Mouse (Mus musculus) skeletal muscle tissue, adult 2 months (tissue): ENCODE measurements at regions not wholly inside any gene's neighbourhood (a gene's known extent, or its start where the extent isn't known, plus 50 kb on each side); places are given as distances from the start of the nearest gene placed in this dataset.

Experiments
- DNase-seq: peaks from one replicate; pipeline ENCODE4 v3.0.0-alpha.2; 2012; ENCODE audit warnings: low read depth, low spot score

DNA sequence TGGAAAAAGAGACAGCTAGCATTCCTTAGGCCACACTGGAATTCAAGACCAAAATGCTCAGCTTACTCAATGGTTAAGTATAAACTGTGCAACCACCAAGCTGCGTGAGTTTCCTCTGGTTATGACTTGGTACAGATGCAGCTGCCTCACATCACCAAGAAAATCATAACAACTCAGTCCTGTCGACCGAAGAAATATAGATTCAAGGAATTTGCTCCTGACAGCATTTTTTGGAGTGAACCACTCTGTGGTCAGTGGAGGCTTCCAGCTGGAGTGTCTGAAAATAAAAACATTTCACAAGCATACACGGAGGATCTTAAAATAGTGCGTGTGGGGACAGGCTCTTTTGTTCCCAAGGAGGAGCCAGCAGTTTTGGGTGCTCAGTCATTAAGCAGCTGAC, 253.8 kb downstream of the Bckdhb start:
- DNase-seq, result peak; percentile 4

DNA sequence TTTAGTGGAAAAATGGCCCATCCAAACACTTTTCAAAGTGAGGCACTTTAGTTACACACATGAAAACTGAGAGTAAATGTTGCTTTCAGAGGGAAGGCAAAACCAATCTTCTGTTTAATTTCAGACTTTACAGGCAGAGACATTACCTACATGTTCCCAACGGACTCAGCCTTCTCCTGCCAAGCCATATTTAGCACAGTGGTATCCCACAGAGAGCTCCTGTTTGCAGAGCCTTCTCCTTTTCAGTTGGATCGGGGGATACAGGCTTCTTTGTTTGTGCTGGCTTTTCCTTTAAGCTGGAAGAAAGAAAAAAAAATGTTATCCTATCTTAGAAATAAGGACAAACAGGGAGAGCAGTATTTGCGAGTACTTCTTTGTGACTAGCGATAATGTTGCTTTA, 254.3 kb downstream of the Bckdhb start:
- no peak for DNase-seq

DNA sequence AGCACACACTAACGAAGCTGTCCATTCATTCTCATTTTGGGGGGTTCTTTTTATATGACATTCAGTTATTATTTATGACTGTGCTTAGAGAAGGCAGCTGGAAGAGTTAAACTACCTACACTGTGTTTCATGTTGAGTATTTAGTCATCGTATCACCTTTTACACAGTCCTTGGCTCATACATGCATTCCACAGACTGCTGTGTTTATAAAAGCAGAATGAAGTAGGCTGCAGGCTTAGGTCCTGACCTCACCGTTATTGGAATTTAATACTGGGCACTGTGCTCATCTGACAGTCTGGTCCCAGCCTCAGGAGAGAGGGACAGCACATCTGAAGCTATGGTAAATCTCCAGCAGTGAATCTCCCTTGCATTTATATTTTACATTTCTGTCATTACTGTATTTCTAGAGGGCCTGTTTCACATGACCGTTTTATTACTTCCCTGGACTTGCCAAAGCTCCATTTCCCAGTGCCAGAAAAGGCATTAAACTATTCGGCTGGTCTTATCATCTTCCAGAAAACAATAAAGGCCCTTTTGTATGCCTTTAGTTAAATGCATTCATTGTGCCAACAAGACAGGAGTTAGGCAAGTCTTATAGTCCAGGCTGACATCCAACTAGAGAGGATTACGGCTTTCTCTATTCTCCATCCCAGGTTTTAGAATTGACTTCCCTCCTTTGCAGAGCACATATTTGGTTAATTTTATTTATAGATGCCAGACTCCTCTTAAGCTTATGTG, 258.9 kb downstream of the Bckdhb start:
- DNase-seq, result no peak

DNA sequence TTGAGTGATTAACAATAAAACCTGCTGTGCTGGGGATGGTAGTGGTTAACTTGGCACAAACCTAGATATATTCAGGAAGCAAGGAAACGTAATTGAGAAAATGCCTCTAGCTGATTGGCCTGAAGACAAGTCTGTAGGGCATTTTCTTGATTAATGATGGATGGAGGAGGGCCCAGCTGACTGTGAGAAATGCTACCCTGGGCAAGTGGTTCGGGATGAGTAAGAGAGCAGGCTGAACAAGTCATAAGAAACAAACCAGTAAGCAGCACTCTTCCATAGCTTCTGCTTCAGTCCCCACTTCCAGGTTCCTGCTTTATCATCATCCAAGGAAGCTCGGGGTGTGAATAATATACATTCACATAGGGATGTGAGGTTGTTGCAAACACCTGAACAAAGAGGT, 262.6 kb downstream of the Bckdhb start:
- DNase-seq, result no peak

DNA sequence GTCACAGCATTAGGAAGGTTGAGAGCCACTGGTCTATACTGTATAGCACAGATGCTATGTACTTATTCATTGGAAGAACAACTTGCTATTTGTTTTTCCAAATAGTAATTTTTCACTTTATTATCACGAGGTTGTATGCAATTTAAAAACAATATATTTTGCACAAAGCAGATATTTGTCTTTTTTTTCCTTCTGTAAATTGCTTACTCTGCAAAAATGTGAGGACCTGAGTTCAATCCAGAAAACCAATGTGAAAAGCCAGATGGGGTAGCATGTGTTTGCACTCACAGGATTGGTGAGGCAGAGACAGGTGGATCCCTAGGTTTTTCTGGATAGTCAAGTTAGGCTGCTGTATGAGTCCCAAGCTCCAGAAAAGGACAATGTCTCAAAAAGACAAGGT, 268.5 kb downstream of the Bckdhb start:
- no peak for DNase-seq

DNA sequence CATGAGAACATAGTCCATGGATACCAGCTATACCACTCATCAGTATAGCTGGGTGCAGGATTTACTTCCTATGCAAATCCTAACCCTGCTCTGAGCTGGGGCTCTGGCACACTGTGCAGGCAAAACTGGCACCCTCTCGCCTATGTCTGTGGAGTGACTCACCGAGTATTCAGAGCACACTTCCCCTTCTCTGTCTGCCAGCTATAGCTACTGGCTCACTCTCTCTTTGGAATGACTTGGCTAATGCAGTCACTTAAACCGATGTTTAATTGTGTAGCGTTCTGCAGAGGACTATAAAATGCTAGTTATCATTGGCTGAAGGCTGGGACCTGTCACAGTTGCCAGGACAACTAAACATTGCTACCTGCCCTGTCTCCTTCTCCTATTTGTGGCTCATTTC, 269.8 kb downstream of the Bckdhb start:
- DNase-seq, result no peak

DNA sequence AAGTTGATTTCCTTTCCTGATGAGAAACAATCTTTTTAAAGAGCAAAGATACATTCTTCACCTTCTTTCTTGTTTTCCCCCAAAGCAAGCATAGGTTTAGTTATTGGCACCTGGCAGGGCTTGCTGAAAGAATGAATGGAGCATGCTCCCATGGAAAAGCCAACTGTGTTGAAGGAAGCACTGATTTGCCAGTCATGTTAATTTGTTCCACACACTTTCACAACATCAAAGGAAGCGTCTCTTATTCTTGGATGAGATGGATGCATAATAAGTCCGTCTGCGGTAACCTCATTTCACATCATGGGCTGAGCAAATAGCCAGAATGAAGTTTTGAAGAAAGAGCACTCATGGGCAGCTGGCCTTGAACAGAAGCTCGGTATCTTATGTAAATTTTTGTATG, 270.4 kb downstream of the Bckdhb start:
- DNase-seq, result no peak

DNA sequence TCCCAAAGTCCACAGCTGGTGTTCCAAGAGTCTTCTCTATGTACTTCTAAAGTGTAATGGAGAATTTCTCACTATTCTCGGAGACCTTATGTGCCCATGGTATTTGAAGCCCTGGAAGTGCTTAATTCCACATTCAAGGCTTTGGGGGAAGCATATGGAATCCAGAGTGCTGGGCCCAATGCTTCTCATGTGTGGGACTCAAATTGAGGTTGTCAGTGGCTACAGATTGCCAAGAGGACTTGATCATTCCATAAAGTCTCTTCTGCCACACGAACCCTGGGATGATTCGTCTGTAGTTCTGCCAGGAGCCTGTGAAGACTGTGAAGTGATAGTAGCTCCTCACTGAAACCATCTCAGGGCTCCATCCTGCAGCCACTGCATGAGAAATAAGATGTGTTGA, 275.3 kb downstream of the Bckdhb start:
- DNase-seq, result no peak

DNA sequence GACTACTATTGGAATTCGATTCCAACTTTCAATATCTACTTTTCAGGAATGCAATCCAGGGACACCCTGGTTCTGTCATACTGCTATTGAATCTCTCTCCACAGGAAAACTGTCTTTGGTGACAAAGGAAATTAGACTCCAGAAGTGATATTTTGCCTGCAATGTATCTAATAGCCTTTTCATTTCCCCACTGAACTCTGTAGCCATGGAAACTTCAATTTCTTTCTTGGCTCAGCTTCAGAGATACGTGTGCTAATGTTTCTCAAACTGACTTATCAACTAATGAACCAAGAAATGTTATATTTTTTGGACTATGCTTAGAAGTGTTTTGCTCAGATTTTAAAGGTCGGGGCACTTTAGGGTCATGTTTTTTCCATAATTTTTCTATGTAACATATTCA, 279.1 kb downstream of the Bckdhb start:
- DNase-seq, result no peak

DNA sequence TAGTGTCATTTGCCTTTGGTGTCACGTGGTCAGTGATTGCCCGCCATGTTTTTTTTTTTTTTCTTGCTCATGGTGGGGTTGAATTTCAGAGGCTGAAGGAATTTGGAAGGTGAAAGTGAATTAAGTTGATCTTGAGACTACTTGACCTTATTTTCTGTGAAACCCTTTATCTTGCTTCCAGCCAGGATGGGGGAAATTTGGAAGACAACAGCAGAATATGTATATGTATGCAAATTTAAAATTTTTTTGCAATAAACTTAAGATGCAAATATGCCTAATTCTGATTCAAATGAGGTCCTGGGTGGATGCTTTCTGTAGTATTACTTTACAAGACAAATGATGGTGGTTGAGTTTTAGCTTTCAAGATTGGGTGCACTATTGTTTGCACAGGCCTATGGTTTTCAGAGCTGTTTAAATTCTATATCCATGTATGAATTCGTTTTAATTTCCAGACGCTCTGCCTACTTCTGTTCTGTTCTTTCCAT, 315.6 kb downstream of the Bckdhb start:
- DNase-seq, result no peak

DNA sequence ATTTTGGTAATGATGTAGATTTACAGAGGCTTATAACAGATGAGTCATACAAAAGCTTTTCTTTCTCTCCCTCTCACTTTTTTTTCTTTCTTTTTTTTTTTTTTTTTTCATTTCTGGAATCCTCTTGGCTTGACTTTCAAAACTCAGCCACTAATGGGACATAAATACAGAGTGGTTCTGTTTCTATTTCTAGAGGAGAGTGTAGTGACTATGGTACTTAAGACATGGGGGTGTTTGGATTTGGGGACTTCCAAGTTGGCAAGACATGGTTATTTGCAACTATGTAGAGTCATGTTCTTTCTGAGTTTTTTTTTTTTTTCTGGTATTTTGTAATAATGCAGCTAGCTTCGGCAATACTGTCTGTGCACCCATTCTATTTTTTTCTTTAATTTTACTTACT, 324.8 kb downstream of the Bckdhb start:
- no peak for DNase-seq

DNA sequence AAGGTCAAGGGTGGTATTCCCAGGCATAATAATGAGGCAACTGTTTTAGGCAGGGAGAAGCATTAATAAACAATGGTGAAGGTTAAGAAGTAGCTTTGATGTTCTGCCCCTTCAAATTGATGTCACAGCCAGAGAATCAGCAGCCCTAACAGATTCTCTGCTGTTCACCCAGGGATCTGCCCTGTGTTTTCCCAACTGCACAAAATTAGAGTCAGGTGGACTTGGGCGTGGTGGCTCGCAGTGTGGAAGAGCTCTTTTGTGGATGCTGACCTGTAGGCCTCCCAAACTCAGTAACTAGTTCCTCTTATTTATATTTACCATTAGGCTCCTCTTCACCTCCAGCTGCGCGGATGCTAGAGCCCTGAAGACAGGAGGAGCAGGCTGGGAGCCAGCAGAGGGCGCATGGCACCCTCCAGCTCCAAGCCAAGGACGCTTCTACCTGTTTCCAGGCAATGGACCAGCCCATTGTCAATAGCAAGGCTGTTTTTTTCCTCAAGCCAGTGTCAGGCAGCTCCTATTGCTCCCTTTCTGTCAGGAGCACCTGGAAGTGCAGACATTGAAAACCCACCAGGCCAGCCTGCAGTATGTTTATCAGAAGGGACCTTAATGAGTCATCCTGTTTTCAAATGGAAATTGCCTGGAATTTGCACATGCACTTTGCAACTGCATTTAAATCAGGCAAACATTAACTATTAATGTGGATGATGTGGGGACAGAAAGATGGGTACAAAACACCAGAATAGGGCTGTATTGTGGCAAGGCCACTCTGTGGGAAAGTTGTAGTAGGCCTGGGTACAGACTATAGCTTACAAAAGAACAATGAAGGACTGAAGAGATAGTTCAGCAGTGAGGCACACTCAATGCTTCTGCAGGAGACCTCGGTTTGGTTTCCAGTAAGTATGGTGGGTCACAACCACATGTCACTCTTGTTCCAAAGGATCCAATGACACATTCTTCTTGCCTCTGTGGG, 328.4 kb downstream of the Bckdhb start:
- DNase-seq, result no peak

DNA sequence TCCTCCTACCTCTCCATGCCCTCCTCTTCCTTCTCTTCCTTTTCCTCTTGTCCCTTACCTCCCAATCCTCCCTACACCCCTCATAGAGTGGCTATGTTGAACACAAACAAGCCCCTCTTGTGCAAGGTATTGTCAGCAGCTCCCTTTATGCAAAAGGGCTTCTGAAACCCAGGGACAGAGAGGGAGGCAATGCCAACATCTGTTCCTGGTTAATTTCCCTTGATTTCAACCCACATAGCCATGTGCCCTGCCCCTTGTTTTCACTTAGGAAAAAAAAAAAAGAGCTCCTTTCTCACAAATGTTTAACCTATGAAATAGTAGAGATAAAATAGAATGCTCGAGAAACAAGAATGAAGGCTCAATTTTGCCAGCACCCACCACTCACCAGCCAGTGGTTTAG, 333.5 kb downstream of the Bckdhb start:
- no peak for DNase-seq

DNA sequence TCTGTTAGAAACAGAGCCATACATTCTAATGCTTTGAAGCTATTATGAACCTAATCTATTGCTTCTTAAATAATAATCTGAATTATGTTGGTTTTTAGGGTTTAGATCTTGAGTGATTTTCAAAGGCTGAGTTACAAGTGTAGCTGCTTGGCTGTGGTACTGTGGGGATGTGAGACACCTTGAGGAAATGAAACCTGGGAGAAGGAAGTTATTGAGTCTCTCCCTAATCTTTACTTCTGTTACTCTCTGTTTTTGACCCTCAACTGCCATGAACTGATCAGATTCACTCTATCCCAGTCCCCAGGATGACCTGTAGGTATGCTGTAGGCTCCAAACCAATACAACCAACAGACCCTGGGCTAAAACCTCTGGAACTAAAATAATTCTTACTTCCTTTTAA, 334.8 kb downstream of the Bckdhb start:
- no peak for DNase-seq

DNA sequence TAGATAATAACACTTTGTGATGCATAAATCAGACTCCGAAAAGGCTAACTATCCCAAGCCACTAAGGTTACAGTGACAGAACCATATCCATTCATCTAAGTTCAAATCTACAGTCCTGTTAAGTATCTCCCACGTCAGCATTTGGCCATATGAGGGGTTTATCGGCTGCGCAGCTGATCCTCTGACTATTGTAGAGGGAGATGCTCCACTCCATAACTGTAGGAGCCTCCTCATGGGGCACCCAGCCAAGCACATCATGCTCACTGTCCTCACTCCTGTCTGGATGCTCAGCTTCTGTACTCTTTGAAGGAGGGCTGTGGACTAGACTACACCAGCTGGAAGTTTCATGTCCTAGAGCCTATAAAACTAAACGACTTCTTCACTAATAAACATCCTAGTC, 337.2 kb downstream of the Bckdhb start:
- DNase-seq, result no peak

DNA sequence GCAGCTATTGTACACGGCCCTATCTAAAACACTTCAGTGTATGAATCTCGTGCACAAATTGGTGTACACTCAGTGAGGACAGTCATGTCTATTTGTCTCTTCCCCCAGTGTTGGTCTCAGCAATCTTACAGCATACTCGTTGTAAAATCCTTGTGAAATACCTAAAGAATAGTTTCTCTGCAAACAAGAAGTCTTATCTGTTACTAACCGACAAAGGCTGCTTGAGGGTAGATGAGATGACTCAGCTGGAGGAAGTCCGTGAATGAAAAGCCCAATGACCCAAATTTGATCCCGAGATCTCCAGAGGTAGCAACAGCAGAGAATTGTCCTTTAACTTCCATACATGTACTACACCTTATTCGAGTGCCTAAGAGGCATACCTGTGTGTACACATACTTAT, 342.0 kb downstream of the Bckdhb start:
- no peak for DNase-seq

DNA sequence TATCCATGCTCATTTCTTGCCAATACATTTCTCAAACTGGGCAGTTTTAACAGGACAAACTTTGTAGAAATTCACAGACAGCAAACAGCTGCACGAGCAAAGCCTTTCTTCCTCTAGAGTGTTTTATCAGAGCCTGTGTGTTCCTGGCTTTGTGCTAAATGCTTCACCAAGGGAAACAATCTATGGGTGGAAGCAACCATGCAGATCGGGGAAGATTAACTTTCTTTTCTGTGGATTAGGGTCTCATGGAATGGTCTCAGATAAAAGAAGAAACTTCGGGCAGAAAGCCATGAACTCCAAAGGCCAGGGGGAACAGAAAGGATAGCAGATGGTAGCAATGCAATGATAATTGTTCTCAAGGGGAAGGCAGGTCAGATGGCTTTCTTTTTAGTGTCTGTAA, 349.7 kb downstream of the Bckdhb start:
- no peak for DNase-seq

DNA sequence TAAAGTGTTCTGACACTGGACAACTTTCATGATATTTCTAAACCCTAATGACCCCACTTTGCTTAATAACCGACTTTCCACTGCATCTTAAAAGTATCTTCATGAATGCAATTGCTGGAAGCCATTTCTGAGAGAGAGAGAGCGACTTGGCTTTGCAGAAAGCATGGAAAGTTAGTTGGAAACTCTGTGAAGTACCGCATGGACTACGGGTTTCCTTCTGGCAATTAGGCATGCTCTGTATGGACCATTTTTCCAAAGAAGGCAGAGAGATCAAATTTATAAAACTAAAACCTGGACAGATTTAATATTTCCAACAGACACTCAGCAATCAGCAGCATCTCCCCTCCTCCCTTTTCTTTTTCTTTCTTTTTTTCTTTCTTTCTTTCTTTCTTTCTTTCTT, 353.4 kb downstream of the Bckdhb start:
- DNase-seq, result no peak

DNA sequence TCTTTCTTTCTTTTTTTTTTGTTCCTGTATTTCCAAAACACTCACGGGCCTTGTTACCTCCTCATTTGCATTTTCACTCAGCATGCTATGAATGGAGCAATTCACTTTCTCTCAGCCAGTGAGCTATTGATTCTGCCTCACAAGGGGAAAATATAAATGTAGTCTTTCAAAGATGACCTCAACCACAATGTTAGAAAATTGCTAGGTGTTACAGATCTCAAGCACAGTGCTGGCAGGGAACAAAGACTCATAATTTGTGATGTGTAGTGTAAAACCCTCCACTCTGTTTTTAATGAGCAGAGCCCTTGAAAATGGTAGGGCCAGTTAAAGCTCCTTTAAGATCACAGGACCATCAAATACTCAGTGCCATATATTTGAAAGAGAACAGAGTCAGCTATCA, 353.8 kb downstream of the Bckdhb start:
- DNase-seq, result no peak

DNA sequence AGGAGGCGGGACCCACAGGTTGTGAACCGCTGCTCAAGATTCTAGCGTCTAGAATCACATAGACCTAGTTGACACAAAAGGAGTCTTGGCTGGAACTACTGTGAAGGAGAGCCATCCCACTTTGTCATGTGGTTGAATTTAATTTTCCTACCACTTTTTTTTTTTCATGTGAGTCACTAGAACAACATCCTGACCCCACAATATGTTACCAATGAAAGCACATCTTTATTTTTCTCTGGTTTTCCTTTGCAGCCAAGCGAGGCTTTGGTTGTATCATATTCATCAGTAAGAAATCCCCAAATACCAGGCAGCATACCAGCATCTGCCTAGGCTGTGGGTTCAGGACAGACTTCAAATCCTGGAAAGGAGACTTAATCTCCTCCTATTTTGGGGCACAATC, 356.0 kb downstream of the Bckdhb start:
- no peak for DNase-seq

DNA sequence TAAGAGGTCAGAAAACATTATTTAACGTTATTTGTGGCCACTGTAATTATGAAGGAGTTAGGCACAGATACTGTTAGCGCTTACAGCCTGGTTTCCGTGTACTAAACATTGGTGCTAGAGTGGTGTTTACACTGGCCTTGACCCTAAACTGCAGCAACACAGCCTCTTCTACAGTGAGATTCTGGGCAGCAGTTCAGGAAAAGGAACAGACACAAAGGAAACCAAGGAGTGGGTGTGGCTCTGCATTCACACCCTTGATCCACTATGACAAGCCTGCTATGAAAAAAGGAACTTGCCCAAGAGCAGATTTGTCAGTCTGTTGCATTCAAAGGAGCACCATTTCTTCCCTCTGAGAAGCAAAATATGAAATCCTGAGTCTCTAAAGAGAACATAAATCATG, 356.7 kb downstream of the Bckdhb start:
- no peak for DNase-seq

DNA sequence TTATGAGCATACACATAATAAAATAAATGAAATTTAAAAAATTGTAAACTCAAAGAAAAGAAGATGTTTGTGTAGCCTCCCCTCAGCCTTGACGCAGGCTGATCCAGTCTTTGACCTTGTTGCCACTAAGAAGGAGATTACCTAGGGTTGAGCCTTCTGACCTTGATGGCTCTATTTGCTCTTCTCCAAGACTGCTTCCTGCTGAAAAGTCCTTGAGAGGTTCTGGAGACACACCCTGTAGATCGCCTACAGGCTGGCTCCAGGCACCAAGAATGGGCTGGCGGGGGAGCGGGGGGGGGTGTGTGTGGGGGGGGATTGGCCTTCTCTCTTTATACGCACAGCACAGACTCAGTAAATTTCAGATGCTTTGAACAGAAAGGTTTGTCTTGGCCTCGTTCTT, 358.4 kb downstream of the Bckdhb start:
- no peak for DNase-seq

DNA sequence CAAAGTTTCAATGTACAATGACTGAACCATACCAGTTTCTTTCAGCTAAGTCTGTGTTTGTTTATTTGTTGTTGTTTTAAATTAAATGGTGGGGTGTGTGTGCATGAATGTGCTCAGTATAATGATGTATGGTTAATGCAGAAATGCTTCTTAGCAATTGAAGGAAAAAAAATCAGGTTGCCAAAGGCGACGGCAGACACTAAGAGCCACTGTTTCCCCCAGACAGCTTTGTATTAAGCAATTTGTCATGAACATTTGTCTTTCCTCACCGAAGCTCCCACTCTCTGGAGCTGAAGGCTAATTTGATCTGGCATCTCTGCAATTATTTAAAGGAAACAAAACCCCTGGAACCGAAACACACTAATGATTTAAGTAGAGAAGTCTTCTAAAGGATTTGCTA, 360.7 kb downstream of the Bckdhb start:
- DNase-seq, result no peak
